Mouse (Mus musculus): ENCODE measurements around the gene Tmem199.

GRCm38 (mm10) chr11:78490781-78491241, 21.2 kb downstream of the Tmem199 start:
- no peak for TF ChIP-seq CTCF (IDR thresholded peaks at IDR 0.05; ENCODE audit: insufficient read depth, low read length)
- TF ChIP-seq POLR2A (IDR thresholded peaks at IDR 0.05; ENCODE audit: borderline replicate concordance, extremely low read depth, low read depth, low read length): no peak

Data from lung, adult 2 months (tissue).